Mouse (Mus musculus): Measurements from ENCODE around the gene Cacnb1.

The Cacnb1 gene

DNA sequence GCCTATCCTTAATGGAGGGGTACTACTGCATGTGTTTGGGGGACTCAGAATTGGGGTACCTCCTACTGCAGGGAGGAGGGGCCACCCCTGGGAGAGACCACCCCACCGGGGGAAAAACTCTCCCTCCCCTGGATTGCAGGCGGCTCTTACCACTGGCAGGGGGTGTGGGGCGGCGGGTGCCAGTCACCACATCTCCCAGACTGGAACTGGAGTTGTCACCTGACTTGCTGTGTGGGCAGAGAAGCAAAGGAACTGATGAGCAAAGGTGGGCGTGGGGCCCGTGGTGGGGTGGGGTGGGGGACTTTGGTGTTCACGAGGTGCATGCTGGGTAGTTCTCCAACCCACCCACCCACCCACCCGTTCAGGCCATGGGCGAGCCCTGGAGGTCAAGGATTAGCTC is 11.1 kb downstream of the Cacnb1 start:
- DNase-seq (ENCODE audit: low spot score in 2 of 2) = no peak

DNA sequence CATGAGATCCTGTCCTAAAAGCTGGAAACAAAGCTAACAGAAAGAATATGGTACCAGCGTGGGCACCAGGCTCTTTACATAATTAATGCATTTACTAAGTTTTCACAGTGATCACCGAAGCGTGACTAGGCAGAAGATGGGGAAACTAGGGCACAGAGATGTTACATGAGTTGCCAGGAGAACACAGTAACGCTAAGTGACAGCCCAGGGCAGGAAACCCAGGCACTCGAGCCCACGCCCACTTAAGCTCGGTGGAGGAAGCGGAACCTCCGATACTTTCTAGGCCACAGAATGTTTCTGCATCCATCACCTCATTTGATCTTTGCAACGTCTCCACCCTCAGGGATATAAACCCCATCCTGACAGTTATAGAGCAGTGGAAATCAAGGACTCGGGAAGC is 14.7 kb downstream of the Cacnb1 start:
- no peak for DNase-seq (ENCODE audit: low spot score in 2 of 2)

- no peak for DNase-seq (ENCODE audit: low spot score in 2 of 2)
Observed at GRCm38 (mm10) chr11:98005686-98006085, 17.1 kb downstream of the Cacnb1 start.

GRCm38 (mm10) chr11:98005076-98005475 is 17.8 kb downstream of the Cacnb1 start:
- DNase-seq (ENCODE audit: low spot score in 2 of 2) = no peak

GRCm38 (mm10) chr11:98004161-98004560 is 18.7 kb downstream of the Cacnb1 start:
- DNase-seq (ENCODE audit: low spot score in 2 of 2) = no peak

DNA sequence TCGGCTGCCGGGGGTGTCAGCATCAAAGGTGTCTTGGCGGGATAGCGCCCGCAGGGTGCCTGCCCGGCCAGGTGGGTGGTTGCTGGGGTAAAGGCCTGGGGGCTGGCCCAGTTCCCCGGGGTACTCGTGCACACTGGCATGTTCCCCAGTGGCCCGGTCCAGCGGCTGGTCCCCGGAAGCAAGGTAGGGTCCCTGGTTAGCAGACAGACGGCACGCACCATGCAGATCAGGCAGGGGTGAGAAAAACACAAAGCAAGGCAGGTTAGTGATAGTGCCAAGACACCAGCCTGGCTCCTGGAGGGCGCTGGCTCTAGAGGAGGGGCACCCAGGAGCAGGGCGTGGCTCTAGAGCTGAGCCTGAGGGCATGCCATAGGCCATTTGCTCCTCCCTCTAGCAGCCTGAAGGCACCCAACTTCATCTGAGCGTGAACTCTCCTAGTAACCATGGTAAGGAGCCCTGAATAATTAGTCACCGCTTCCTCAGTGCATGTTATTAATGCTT is 19.6 kb downstream of the Cacnb1 start:
- DNase-seq (ENCODE audit: low spot score in 2 of 2) = peak; percentile 55 to 61

- peak; percentile 94 to 99 for DNase-seq (ENCODE audit: low spot score in 2 of 2)
Observed at GRCm38 (mm10) chr11:98002627-98003026, 20.2 kb downstream of the Cacnb1 start.

GRCm38 (mm10) chr11:98001986-98002385 is 20.8 kb downstream of the Cacnb1 start:
- peak in 1 of 2 experiments; percentile 35 for DNase-seq (ENCODE audit: low spot score in 2 of 2)

- peak; percentile 80 to 88 for DNase-seq (ENCODE audit: low spot score in 2 of 2)
Observed at GRCm38 (mm10) chr11:98001351-98001824, 21.4 kb downstream of the Cacnb1 start.

GRCm38 (mm10) chr11:98000378-98001140 is 22.3 kb downstream of the Cacnb1 start:
- peak; percentile 87 to 93 for DNase-seq (ENCODE audit: low spot score in 2 of 2)

GRCm38 (mm10) chr11:97999748-98000147 is 23.1 kb downstream of the Cacnb1 start:
- no peak for DNase-seq (ENCODE audit: low spot score in 2 of 2)

DNA sequence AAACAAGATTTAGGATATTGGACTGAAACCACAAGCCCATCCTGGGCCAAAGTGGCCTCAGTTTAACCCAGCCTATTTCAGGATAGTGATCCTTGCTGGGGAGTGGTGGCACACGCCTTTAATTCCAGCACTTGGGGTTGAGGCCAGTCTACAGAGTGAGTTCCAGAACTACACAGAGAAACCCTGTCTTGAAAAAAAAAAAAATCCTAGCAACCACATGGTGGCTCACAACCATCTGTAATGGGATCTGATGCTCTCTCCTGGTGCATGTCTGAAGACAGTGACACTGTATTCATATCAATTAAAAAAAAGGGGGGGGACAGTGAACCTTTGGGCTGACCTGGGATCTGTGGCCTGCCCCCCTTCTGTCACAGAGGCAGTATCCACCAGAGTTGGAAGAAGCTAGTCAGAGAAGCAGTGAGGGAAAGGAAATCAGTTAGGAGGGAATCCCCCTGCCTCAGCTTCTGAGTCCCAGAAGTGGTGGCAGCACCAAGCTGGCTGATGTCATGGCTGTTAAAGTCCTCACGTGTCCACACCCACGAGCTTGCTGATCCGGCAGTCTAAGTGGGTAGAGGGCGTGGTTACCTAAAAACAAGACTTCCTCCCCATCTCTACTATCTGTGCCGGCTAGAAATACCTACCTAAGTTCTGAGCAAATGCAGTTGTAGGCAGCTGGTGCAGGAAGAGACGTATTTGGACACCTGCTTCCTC is 23.8 kb downstream of the Cacnb1 start:
- peak; percentile 72 to 78 for DNase-seq (ENCODE audit: low spot score in 2 of 2)

GRCm38 (mm10) chr11:97998074-97998793 is 24.6 kb downstream of the Cacnb1 start:
- DNase-seq (ENCODE audit: low spot score in 2 of 2) = no peak

DNA sequence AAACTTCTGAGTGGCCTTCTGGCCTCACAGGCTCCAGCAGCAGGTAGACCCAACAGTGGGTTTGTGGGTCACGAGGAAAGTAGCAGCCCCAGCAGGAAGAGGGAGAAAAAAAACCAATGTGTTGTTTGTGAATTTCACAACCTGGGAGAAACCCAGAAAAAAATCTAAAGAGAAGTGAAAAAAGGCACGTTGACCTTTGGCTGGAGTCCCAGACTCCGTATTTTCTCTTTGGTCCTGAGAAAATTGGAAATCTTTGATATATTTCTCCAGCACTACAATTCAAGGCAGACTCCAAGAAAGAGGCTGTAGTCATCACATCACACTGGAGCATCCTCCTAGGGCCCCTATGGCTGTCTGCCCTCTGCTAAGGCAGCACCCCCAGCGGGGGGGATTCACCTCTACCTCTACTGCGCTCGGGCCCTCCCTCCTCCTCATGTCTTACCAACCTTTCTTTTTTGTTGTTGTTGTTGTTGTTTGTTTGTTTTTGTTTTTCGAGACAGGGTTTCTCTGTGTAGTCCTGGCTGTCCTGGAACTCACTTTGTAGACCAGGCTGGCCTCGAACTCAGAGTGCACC is 25.4 kb downstream of the Cacnb1 start:
- no peak for DNase-seq (ENCODE audit: low spot score in 2 of 2)

DNA sequence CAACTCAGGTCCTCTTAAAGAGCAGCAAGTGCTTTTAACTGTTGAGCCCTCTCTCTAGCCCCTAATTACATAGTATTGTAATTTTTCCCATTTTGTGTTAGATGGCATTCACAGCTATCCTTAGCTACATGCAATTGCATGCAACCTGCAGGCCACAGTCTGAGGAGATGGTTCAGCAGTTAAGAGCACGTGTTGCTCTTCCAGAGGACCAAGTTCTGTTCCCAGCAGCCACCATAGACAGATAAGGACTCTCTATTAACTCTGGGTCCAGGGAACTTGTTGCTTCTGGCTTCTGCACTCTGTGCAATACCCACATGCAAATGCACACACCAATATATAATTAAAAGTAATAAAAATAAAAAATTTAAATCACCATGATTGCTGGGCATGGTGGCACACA is 26.1 kb downstream of the Cacnb1 start:
- DNase-seq (ENCODE audit: low spot score in 2 of 2) = no peak

- DNase-seq (ENCODE audit: low spot score in 2 of 2) = peak; percentile 78 to 85
Observed at GRCm38 (mm10) chr11:97995564-97996288, 27.1 kb downstream of the Cacnb1 start, which contains the start of gene Arl5c. Gene Arl5c, minus strand, starts transcription at chr11:97996181.

- peak; percentile 89 to 98 for DNase-seq (ENCODE audit: low spot score in 2 of 2)
Observed at GRCm38 (mm10) chr11:97994539-97995100, 28.2 kb downstream of the Cacnb1 start.

GRCm38 (mm10) chr11:97988530-97989096 is 34.2 kb downstream of the Cacnb1 start:
- DNase-seq (ENCODE audit: low spot score in 2 of 2) = peak; percentile 83 to 89

- peak; percentile 89 to 96 for DNase-seq (ENCODE audit: low spot score in 2 of 2)
Observed at GRCm38 (mm10) chr11:97987551-97988526, 35.0 kb downstream of the Cacnb1 start.

All from thymus, postnatal 10 days (tissue).